Mouse (Mus musculus) midbrain, embryonic 10.5 days (tissue): ENCODE data around the gene Tchhl1. TPM values are rescaled to one million over a fixed set of nuclear protein-coding genes. Genes with fewer than 3 reads are reported as not detected.

Experiments
- DNase-seq: peaks from one replicate; pipeline ENCODE4 v3.0.0-alpha.2; 2017; ENCODE audit warnings: low spot score
- H3K27ac ChIP-seq: fragments of 300-500 bp; sonication (generic); replicated peaks from 2 replicates; pipeline ENCODE4 v1.5.1; 2016; ENCODE audit warnings: mild to moderate bottlenecking
- H3K27me3 ChIP-seq: fragments of 300-500 bp; sonication (generic); 2 replicates; pipeline ENCODE4 v1.6.1; 2016; ENCODE audit warnings: low read depth, mild to moderate bottlenecking; ENCODE audit not compliant: poor library complexity, severe bottlenecking
- H3K36me3 ChIP-seq: fragments of 300-500 bp; sonication (generic); 2 replicates; pipeline ENCODE4 v1.6.1; 2016; ENCODE audit warnings: mild to moderate bottlenecking, moderate library complexity
- H3K4me1 ChIP-seq: fragments of 300-500 bp; sonication (generic); 2 replicates; pipeline ENCODE4 v1.6.1; 2016
- H3K4me3 ChIP-seq: fragments of 300-500 bp; sonication (generic); 2 replicates; pipeline ENCODE4 v1.5.1; 2016; ENCODE audit warnings: mild to moderate bottlenecking, moderate library complexity
- H3K9me3 ChIP-seq: fragments of 300-500 bp; sonication (generic); replicated peaks from 2 replicates; pipeline ENCODE4 v1.6.1; 2016; ENCODE audit warnings: mild to moderate bottlenecking
- WGBS: fragments of 180-500 bp; shearing (Covaris S2); methylation state at CpG from one replicate; pipeline ENCODE4 v1.1.7; 2016; 5-methylcytosine and 5-hydroxymethylcytosine counted together
- microRNA-seq: library from miRNA; unstranded; fragments of <30 nt; microRNA quantifications from one replicate; pipeline ENCODE4, GENCODE M21; 2017
- polyA plus RNA-seq: library from polyadenylated mRNA; unstranded; fragments of >200 nt; fragmentation: Nextera tagmentation; extraction: Ambion mirVana; gene quantifications from 2 replicates; pipeline ENCODE4 v1.2.1, GENCODE M21; 2016

The Tchhl1 gene
- polyA plus RNA-seq, 1 experiment from 2014 or later = not detected

- Histone ChIP-seq H3K4me1 (no peaks in the 10 kb centered on the region), H3K36me3 (no peaks in the 10 kb centered on the region), H3K27ac (no peak overlapping the region), H3K4me3 (no peak overlapping the region), H3K9me3 (no peaks in the 10 kb centered on the region), H3K27me3 (no peaks in the 10 kb centered on the region)
- DNase-seq = no peak
- WGBS = 76% methylated on average over 1 of the region's 1 CpGs
Observed at GRCm38 (mm10) chr3:93511036-93511435, 42.5 kb downstream of the Tchhl1 start.

GRCm38 (mm10) chr3:93511801-93512200 is 43.2 kb downstream of the Tchhl1 start:
- no peak overlapping the region for H3K4me3 ChIP-seq
- DNase-seq = no peak
- no peak overlapping the region for H3K27ac ChIP-seq
- 94% methylated on average over 1 of the region's 1 CpGs for WGBS
- H3K9me3 ChIP-seq = no peaks in the 10 kb centered on the region
- no peaks in the 10 kb centered on the region for H3K27me3 ChIP-seq
- H3K36me3 ChIP-seq = no peaks in the 10 kb centered on the region
- no peaks in the 10 kb centered on the region for H3K4me1 ChIP-seq

GRCm38 (mm10) chr3:93512386-93513101 is 44.0 kb downstream of the Tchhl1 start:
- Histone ChIP-seq H3K27ac (no peak overlapping the region), H3K36me3 (no peaks in the 10 kb centered on the region), H3K4me1 (no peaks in the 10 kb centered on the region), H3K9me3 (no peaks in the 10 kb centered on the region), H3K4me3 (no peak overlapping the region), H3K27me3 (no peaks in the 10 kb centered on the region)
- WGBS = 84% methylated on average over 7 of the region's 7 CpGs
- no peak for DNase-seq

DNA sequence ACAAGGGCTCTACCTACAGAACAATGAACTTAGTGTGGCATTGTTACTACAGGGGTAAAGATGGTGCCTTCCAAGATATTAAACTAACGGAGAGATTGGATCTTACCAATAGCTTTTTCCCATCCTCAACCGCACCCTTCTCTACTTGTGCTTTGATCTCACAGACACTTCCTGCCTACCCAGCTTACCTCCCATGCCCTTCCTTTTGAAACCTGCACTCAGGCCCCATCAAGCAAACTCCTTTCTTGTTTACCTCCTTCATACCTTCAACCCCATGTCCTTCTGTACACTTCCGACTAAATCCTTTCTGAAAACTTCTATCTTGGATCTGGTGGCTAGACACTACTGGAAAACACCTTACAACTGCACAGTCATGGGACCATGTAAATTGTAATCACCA is 46.1 kb downstream of the Tchhl1 start:
- DNase-seq = no peak
- Histone ChIP-seq H3K27ac (no peak overlapping the region), H3K9me3 (no peaks in the 10 kb centered on the region), H3K36me3 (no peaks in the 10 kb centered on the region), H3K4me1 (no peaks in the 10 kb centered on the region), H3K4me3 (no peak overlapping the region), H3K27me3 (no peaks in the 10 kb centered on the region; the same call in 1 of the 2 replicates)
- WGBS = 89% methylated on average over 3 of the region's 3 CpGs

DNA sequence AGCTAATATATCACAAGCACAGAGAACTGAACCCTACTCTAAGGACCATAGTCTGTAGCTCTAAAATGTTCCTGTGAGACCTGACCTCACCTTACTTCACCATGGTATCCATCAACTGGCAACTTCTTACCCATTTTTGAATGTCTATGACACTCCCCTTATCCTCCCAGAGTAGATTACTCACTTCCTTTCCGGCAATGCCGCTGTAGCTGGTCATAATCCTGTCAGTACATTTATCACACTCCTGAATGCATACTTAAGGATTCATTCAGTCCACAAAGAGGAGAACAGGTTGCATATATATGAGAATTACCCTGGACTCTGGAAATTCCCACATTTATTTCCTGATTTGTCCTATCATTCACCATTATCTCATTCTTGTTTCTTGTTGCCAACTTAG is 48.8 kb downstream of the Tchhl1 start:
- H3K27me3 ChIP-seq = peaks cover 11% of the 10 kb centered on the region
- no peak for DNase-seq
- H3K4me3 ChIP-seq = no peak overlapping the region
- WGBS = 96% methylated on average over 2 of the region's 2 CpGs
- H3K27ac ChIP-seq = no peak overlapping the region
- H3K36me3 ChIP-seq = no peaks in the 10 kb centered on the region
- H3K9me3 ChIP-seq = no peaks in the 10 kb centered on the region
- H3K4me1 ChIP-seq = peaks cover 10% of the 10 kb centered on the region

DNA sequence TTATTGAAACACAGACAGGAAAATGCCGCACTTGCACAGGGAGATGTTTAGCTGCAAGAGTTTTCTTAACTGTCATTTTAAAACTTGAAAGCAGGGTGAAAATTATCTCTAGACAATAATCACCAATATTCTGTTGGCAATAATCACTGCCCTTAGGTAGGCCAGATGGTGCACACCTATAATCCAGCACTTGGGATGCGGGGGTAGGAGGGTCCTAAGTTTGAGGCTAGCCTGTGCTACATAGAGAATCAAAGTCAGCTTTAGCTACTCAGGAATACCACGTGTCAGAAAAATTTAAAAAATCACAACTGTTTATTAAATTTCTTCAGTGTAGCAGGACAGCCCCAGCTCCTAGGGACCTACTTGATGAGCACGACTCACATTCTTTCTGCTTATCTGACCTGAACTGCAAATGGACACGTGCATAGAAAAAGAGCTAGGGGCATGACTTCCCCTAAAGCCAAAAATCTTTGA is 51.3 kb downstream of the Tchhl1 start:
- Histone ChIP-seq H3K4me3 (peak overlapping the region; percentile 67), H3K27me3 (peaks cover 11% of the 10 kb centered on the region), H3K36me3 (no peaks in the 10 kb centered on the region), H3K27ac (peak overlapping the region; percentile 76; the same call in 1 of the 2 replicates), H3K4me1 (peaks cover 10% of the 10 kb centered on the region), H3K9me3 (no peaks in the 10 kb centered on the region)
- WGBS = 56% methylated on average over 5 of the region's 5 CpGs
- no peak for DNase-seq

DNA sequence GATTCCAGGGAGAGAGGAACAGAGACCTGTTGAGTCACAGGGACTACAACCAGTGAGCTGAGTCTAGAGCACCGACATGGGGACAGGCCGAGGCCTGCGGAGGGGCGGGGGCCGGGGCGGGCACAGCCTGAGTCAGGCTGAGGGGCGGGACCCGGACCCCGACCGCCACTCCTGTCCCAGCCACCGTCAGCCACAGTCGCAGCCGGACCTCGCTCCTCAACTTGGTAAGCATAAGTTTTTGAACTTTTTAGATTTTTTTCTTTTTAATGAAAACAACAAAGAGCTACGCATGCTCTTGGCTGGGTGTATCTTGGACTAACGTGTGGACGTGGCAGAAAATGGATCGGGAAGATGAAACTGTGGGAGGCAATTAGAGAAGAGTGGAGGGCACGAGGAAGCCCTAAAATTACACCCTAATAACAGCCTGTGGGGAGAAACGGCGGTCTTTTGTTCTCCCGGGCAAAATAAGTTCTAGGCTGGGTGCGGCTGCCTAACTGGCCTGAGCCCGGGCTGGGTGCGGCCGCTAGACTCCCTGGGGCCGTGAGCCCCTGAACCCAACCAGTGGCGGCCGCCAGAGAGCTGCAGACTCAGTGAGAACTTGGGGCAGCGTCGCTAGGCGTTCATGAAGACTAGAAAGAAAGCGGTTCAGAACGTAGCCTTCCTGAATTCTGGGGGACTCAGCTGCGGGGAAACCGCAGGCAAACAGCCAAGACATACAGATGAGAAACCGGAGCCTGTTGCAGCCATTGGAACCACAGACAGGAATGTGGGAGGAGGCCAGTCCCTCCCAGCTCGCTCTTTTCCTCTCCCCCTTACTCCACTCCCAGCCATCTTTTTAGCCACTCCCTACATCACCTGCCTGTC is 52.0 kb downstream of the Tchhl1 start, which contains the start of gene S100a11:
Gene S100a11 (plus strand): TSS at position 159 of the 864 bp plus-strand sequence.
- Histone ChIP-seq H3K36me3 (no peaks in the 10 kb centered on the region), H3K4me3 (peak within 1 kb of the TSS; percentile 67), H3K4me1 (peaks cover 10% of the 10 kb centered on the region), H3K9me3 (no peaks in the 10 kb centered on the region), H3K27me3 (peaks cover 11% of the 10 kb centered on the region), H3K27ac (peak within 1 kb of the TSS; percentile 76)
- peak; percentile 68 for DNase-seq
- WGBS = under 1% methylated on average over 38 of the region's 38 CpGs

Small RNA genes within 50 kb of the gene (microRNA-seq; reads per million reads assigned to microRNA genes)
- not detected for gene Gm22752

Other genes starting within 250 kb of the Tchhl1 start
- gene Flg, start 195.2 kb upstream of the Tchhl1 start, polyA plus RNA-seq = not detected in 2 replicates
- gene Hrnr, start 149.0 kb upstream of the Tchhl1 start, polyA plus RNA-seq = not detected in 2 replicates
- gene Rptn, start 75.1 kb upstream of the Tchhl1 start, polyA plus RNA-seq = not detected in 2 replicates
- gene Tchh, start 26.4 kb upstream of the Tchhl1 start, polyA plus RNA-seq = 0.30 and 0.63 TPM in 2 replicates
- gene S100a11, start 51.7 kb downstream of the Tchhl1 start, polyA plus RNA-seq = 245 and 305 TPM in 2 replicates
- gene S100a10, start 86.3 kb downstream of the Tchhl1 start, polyA plus RNA-seq = 153 and 169 TPM in 2 replicates
- not detected in 2 replicates for gene Tdpoz2, start 183.9 kb downstream of the Tchhl1 start, polyA plus RNA-seq
- not detected in 2 replicates for gene Tdpoz1, start 207.6 kb downstream of the Tchhl1 start, polyA plus RNA-seq
- gene Gm37596, start 224.3 kb downstream of the Tchhl1 start, polyA plus RNA-seq = not detected in 2 replicates